Mouse (Mus musculus) lung, postnatal 14 days (tissue): ENCODE data around the gene Crocc2.

ENCODE experiments used
- DNase-seq: peaks from one replicate; pipeline ENCODE4 v3.0.0; 2021

The Crocc2 gene

GRCm38 (mm10) chr1:93217530-93217929, 49.0 kb downstream of the Crocc2 start:
- no peak for DNase-seq

- DNase-seq: no peak
These were observed 52.3 kb downstream of the Crocc2 start for GRCm38 (mm10) chr1:93220776-93221175.

GRCm38 (mm10) chr1:93223972-93224371, 55.4 kb downstream of the Crocc2 start:
- DNase-seq: peak; percentile 75

- DNase-seq: no peak
These were observed 56.7 kb downstream of the Crocc2 start for GRCm38 (mm10) chr1:93225226-93225625.

GRCm38 (mm10) chr1:93225731-93226520, 57.4 kb downstream of the Crocc2 start:
- DNase-seq: no peak

- DNase-seq: no peak
These were observed 58.9 kb downstream of the Crocc2 start for GRCm38 (mm10) chr1:93227303-93227975.

GRCm38 (mm10) chr1:93227976-93228365, 59.4 kb downstream of the Crocc2 start:
- DNase-seq: no peak

GRCm38 (mm10) chr1:93229221-93229620, 60.7 kb downstream of the Crocc2 start:
- DNase-seq: no peak

- DNase-seq: no peak
These were observed 61.1 kb downstream of the Crocc2 start for GRCm38 (mm10) chr1:93229626-93230025.

GRCm38 (mm10) chr1:93235576-93236544, 67.3 kb downstream of the Crocc2 start, which contains the start of gene Sned1:
Sned1 (plus strand) TSS chr1:93235841.
- DNase-seq: peak; percentile 93

GRCm38 (mm10) chr1:93236545-93236924, 68.0 kb downstream of the Crocc2 start:
- DNase-seq: peak; percentile 32

- no peak for DNase-seq
These were observed 69.2 kb downstream of the Crocc2 start for GRCm38 (mm10) chr1:93237676-93238075.

GRCm38 (mm10) chr1:93238201-93238600, 69.7 kb downstream of the Crocc2 start:
- peak; percentile 23 for DNase-seq

- peak; percentile 49 for DNase-seq
These were observed 77.4 kb downstream of the Crocc2 start for GRCm38 (mm10) chr1:93245936-93246335.

GRCm38 (mm10) chr1:93252586-93252985, 84.1 kb downstream of the Crocc2 start:
- no peak for DNase-seq

- DNase-seq: no peak
These were observed 87.2 kb downstream of the Crocc2 start for GRCm38 (mm10) chr1:93255761-93256160.

GRCm38 (mm10) chr1:93257560-93257959, 89.0 kb downstream of the Crocc2 start:
- DNase-seq: no peak

- no peak for DNase-seq
These were observed 98.7 kb downstream of the Crocc2 start for GRCm38 (mm10) chr1:93267207-93267606.

- DNase-seq: no peak
These were observed 99.7 kb downstream of the Crocc2 start for GRCm38 (mm10) chr1:93268246-93268645.

- DNase-seq: no peak
These were observed 102.2 kb downstream of the Crocc2 start for GRCm38 (mm10) chr1:93270516-93271240.

- DNase-seq: no peak
These were observed 103.2 kb downstream of the Crocc2 start for GRCm38 (mm10) chr1:93271751-93272150.

GRCm38 (mm10) chr1:93272409-93272821, 103.9 kb downstream of the Crocc2 start:
- DNase-seq: peak; percentile 45
